ENCODE assay signal across 8 mouse cellular contexts in the genomic region with DNA sequence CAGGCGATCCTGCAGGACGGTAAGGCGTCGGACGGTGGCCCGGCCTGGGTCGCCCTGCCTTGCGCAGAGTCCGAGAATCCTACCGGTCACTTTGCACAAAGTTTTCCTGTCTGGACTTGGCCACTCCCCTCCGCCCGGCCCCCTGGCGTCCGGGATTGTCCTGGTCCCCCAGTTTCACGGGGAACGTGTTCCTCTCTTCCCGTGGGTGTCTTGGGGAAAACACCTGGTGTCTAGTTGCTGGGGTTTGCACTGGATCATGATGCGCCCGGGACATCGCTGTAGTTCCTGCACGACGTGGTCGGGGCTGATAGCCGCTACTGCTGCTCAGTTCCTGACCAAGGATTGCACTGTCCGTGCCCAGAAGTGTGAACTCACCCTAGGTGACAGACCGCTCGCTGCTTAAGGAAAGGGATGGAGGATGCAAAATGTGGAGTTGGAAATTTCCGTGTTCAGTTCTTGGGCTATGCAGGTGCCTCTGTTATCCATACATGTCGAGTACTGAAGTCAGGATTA. TPM values are rescaled to one million over a fixed set of nuclear protein-coding genes. Genes with fewer than 3 reads are reported as not detected.
DNase-seq lines count a peak whose midpoint lies in the region; ATAC-seq and TF ChIP-seq lines count a peak whose summit lies in the region.

No protein-coding gene starts in this region.

- peak; percentile 81 for ATAC-seq in hindbrain, embryonic 13.5 days (ENCODE audit: low FRiP score)
- ATAC-seq in midbrain, embryonic 12.5 days (ENCODE audit: low FRiP score, low read depth) = peak; percentile 81

- H3K9ac ChIP-seq in hindbrain, embryonic 13.5 days = peak overlapping the region; percentile 85
- H3K9ac ChIP-seq in midbrain, embryonic 12.5 days (replicated peaks) = peak overlapping the region; percentile 65

- H3K4me2 ChIP-seq in hindbrain, embryonic 13.5 days = peak overlapping the region; percentile 80
- peak overlapping the region; percentile 70 for H3K4me2 ChIP-seq in midbrain, embryonic 12.5 days (replicated peaks)

- peak overlapping the region; percentile 83 for H3K27ac ChIP-seq in kidney, adult 2 months (ENCODE audit: insufficient read depth, low read depth, low read length)
- peak overlapping the region; percentile 70 for H3K27ac ChIP-seq in bone marrow, adult 2 months (ENCODE audit: control insufficient read depth, insufficient read depth, low read depth, low read length, poor library complexity)
- peak overlapping the region; percentile 77 for H3K27ac ChIP-seq in hindbrain, embryonic 13.5 days
- H3K27ac ChIP-seq in midbrain, embryonic 12.5 days (replicated peaks) = peak overlapping the region; percentile 56

- no peaks in the 10 kb centered on the region; the same call in 1 of the 2 replicates for H3K4me1 ChIP-seq in kidney, adult 2 months (ENCODE audit: control insufficient read depth, insufficient read depth, low read length)
- no peaks in the 10 kb centered on the region; the same call in 1 of the 2 replicates for H3K4me1 ChIP-seq in bone marrow, adult 2 months (ENCODE audit: control insufficient read depth, insufficient read depth, low read length)
- peaks cover 4% of the 10 kb centered on the region for H3K4me1 ChIP-seq in hindbrain, embryonic 13.5 days (replicated peaks)
- H3K4me1 ChIP-seq in midbrain, embryonic 12.5 days = peaks cover 4% of the 10 kb centered on the region

- TF ChIP-seq CTCF in kidney, adult 2 months (conservative IDR thresholded peaks at IDR 0.05; ENCODE audit: insufficient read depth, insufficient read length, low read depth, low read length) = peak; percentile 36; the same call in 1 of the 2 replicates
- TF ChIP-seq CTCF in bone marrow, adult 2 months (IDR thresholded peaks at IDR 0.05; ENCODE audit: control insufficient read depth, insufficient read depth, low read length) = no peak; the same call in 1 of the 2 replicates

- TF ChIP-seq POLR2A in kidney, adult 2 months (IDR thresholded peaks at IDR 0.05; ENCODE audit: low read depth, low read length) = no peak
- no peak for TF ChIP-seq POLR2A in bone marrow, adult 2 months (IDR thresholded peaks at IDR 0.05; ENCODE audit: borderline replicate concordance, control insufficient read depth, low read depth, low read length)

- H3K27me3 ChIP-seq in kidney, adult 2 months (replicated peaks; ENCODE audit: control insufficient read depth, insufficient read depth, low read length) = no peaks in the 10 kb centered on the region
- no peaks in the 10 kb centered on the region for H3K27me3 ChIP-seq in hindbrain, embryonic 13.5 days
- H3K27me3 ChIP-seq in midbrain, embryonic 12.5 days = no peaks in the 10 kb centered on the region

- DNase-seq in kidney, adult 2 months = no peak
- no peak for DNase-seq in kidney, postnatal 14 days
- no peak for DNase-seq in adrenal gland, postnatal 4 days (ENCODE audit: low spot score in 2 of 2)
- DNase-seq in right cerebral cortex, adult 18-20 months = no peak
- no peak for DNase-seq in gastrocnemius, adult 18-20 months (ENCODE audit: low spot score)

- H3K36me3 ChIP-seq in kidney, adult 2 months (ENCODE audit: control insufficient read depth, insufficient read depth, low read length) = no peaks in the 10 kb centered on the region
- H3K36me3 ChIP-seq in hindbrain, embryonic 13.5 days = no peaks in the 10 kb centered on the region
- no peaks in the 10 kb centered on the region for H3K36me3 ChIP-seq in midbrain, embryonic 12.5 days

- H3K4me3 ChIP-seq in kidney, adult 2 months (ENCODE audit: insufficient read depth, low read depth, low read length) = peak overlapping the region; percentile 97
- peak overlapping the region; percentile 100 for H3K4me3 ChIP-seq in bone marrow, adult 2 months (replicated peaks; ENCODE audit: control insufficient read depth, low read depth, low read length)
- H3K4me3 ChIP-seq in hindbrain, embryonic 13.5 days = peak overlapping the region; percentile 89
- peak overlapping the region; percentile 73 for H3K4me3 ChIP-seq in midbrain, embryonic 12.5 days

- H3K9me3 ChIP-seq in hindbrain, embryonic 13.5 days = no peaks in the 10 kb centered on the region
- no peaks in the 10 kb centered on the region for H3K9me3 ChIP-seq in midbrain, embryonic 12.5 days

- WGBS in kidney, adult 2 months = under 1% methylated on average over 29 of the region's 29 CpGs
- WGBS in bone marrow, adult 2 months = under 1% methylated on average over 29 of the region's 29 CpGs
- under 1% methylated on average over 29 of the region's 29 CpGs for WGBS in hindbrain, embryonic 13.5 days
- under 1% methylated on average over 29 of the region's 29 CpGs for WGBS in midbrain, embryonic 12.5 days

RNA-seq across cellular contexts. Expression of a gene that starts 0.4 kb away (rescaled TPM):
- 16.7 and 17.7 TPM in 2 replicates for polyA plus RNA-seq in kidney, adult 2 months (2012; rRNA removed)
- polyA plus RNA-seq in bone marrow, adult 2 months (2011; ENCODE audit: insufficient read depth, insufficient read length, low replicate concordance, missing spikeins) = 6.0 and 25.0 TPM in 2 replicates
- 32.2 and 34.7 TPM in 2 replicates for polyA plus RNA-seq in hindbrain, embryonic 13.5 days (2015; fragmentation: Nextera tagmentation; extraction: Ambion mirVana)
- polyA plus RNA-seq in midbrain, embryonic 12.5 days (2016; fragmentation: Nextera tagmentation; extraction: Ambion mirVana) = 33.5 TPM in 2 replicates
- 10 to 100 TPM; 46.0 to 49.1 TPM for total RNA-seq in adrenal gland, postnatal 4 days (2021)
- total RNA-seq in gastrocnemius, adult 18-20 months (2021) = 10 to 100 TPM; 33.4 to 33.9 TPM

RNA-seq across cellular contexts. Expression of a gene that starts 0.4 kb away (rescaled TPM):
- 3.3 and 3.4 TPM in 2 replicates for polyA plus RNA-seq in kidney, adult 2 months (2012; rRNA removed)
- 6.0 and 14.3 TPM in 2 replicates for polyA plus RNA-seq in bone marrow, adult 2 months (2011; ENCODE audit: insufficient read depth, insufficient read length, low replicate concordance, missing spikeins)
- 6.6 and 6.9 TPM in 2 replicates for polyA plus RNA-seq in hindbrain, embryonic 13.5 days (2015; fragmentation: Nextera tagmentation; extraction: Ambion mirVana)
- 7.9 and 9.4 TPM in 2 replicates for polyA plus RNA-seq in midbrain, embryonic 12.5 days (2016; fragmentation: Nextera tagmentation; extraction: Ambion mirVana)
- total RNA-seq in adrenal gland, postnatal 4 days (2021) = 10 to 100 TPM; 11.8 to 12.7 TPM
- total RNA-seq in gastrocnemius, adult 18-20 months (2021) = 1 to 10 TPM; 3.7 to 4.0 TPM

RNA-seq across cellular contexts. Expression of a gene that starts 20.6 kb away (rescaled TPM):
- 2.4 and 4.7 TPM in 2 replicates for polyA plus RNA-seq in kidney, adult 2 months (2012; rRNA removed)
- polyA plus RNA-seq in bone marrow, adult 2 months (2011; ENCODE audit: insufficient read depth, insufficient read length, low replicate concordance, missing spikeins) = 10.4 and 12.6 TPM in 2 replicates
- 30.4 and 31.4 TPM in 2 replicates for polyA plus RNA-seq in hindbrain, embryonic 13.5 days (2015; fragmentation: Nextera tagmentation; extraction: Ambion mirVana)
- 23.9 and 26.7 TPM in 2 replicates for polyA plus RNA-seq in midbrain, embryonic 12.5 days (2016; fragmentation: Nextera tagmentation; extraction: Ambion mirVana)
- 10 to 100 TPM; 32.5 to 33.0 TPM for total RNA-seq in adrenal gland, postnatal 4 days (2021)
- total RNA-seq in gastrocnemius, adult 18-20 months (2021) = 10 to 100 TPM; 31.6 to 32.1 TPM

RNA-seq across cellular contexts. Expression of a gene that starts 58.7 kb away (rescaled TPM):
- polyA plus RNA-seq in kidney, adult 2 months (2012; rRNA removed) = 0.08 TPM in 1 of 2 replicates, not detected in the other
- polyA plus RNA-seq in bone marrow, adult 2 months (2011; ENCODE audit: insufficient read depth, insufficient read length, low replicate concordance, missing spikeins) = not detected in 2 replicates
- 16.7 and 17.0 TPM in 2 replicates for polyA plus RNA-seq in hindbrain, embryonic 13.5 days (2015; fragmentation: Nextera tagmentation; extraction: Ambion mirVana)
- polyA plus RNA-seq in midbrain, embryonic 12.5 days (2016; fragmentation: Nextera tagmentation; extraction: Ambion mirVana) = 9.0 and 11.4 TPM in 2 replicates
- total RNA-seq in adrenal gland, postnatal 4 days (2021) = 1 to 10 TPM; 7.6 to 9.4 TPM
- total RNA-seq in gastrocnemius, adult 18-20 months (2021) = not detected
